Mouse (Mus musculus): ENCODE data around the gene Olfr1089.

The Olfr1089 gene

GRCm38 (mm10) chr2:86733601-86734000 is at the start of gene Olfr1089:
Gene Olfr1089 (minus strand): TSS chr2:86733701.
- no peak for DNase-seq (ENCODE audit: low read depth, low spot score)

- DNase-seq (ENCODE audit: low read depth, low spot score), result no peak
Measured at GRCm38 (mm10) chr2:86782179-86782578, 48.7 kb upstream of the Olfr1089 start, which contains the start of gene Olfr1093. Gene Olfr1093 (plus strand): TSS chr2:86782479.

- DNase-seq (ENCODE audit: low read depth, low spot score), result peak; percentile 48
Measured at GRCm38 (mm10) chr2:86761050-86761449, 27.5 kb upstream of the Olfr1089 start.

- no peak for DNase-seq (ENCODE audit: low read depth, low spot score)
Measured at GRCm38 (mm10) chr2:86758893-86759292, 25.4 kb upstream of the Olfr1089 start, which contains the start of gene Olfr1090. Gene Olfr1090 (minus strand): TSS chr2:86758993.

GRCm38 (mm10) chr2:86698295-86698694 is 35.2 kb downstream of the Olfr1089 start, which contains the start of gene Olfr1087:
Gene Olfr1087 (minus strand): TSS chr2:86698395.
- DNase-seq (ENCODE audit: low read depth, low spot score), result no peak

All from brain, adult 2 months (tissue).